Mouse (Mus musculus) neural tube, embryonic 15.5 days (tissue): ENCODE results near the gene Phospho2. TPM values are rescaled to one million over a fixed set of nuclear protein-coding genes. Genes with fewer than 3 reads are reported as not detected.

ENCODE experiments used
- ATAC-seq: fragments of 200-750 bp; cut with Nextera tagmentation; 2 replicates; pipeline ENCODE4 v1.8.0; 2017; ENCODE audit warnings: mild to moderate bottlenecking, moderate TSS enrichment, moderate library complexity; ENCODE audit not compliant: low FRiP score
- H3K27ac ChIP-seq: fragments of 300-500 bp; sonication (generic); replicated peaks from 2 replicates; pipeline ENCODE4 v1.5.1; 2015; ENCODE audit warnings: mild to moderate bottlenecking, inconsistent platforms
- H3K27me3 ChIP-seq: fragments of 300-500 bp; sonication (generic); replicated peaks from 2 replicates; pipeline ENCODE4 v1.6.1; 2015; ENCODE audit warnings: inconsistent platforms
- H3K36me3 ChIP-seq: fragments of 300-500 bp; sonication (generic); 2 replicates; pipeline ENCODE4 v1.6.1; 2015; ENCODE audit warnings: inconsistent platforms
- H3K4me1 ChIP-seq: fragments of 300-500 bp; sonication (generic); 2 replicates; pipeline ENCODE4 v1.6.1; 2015; ENCODE audit warnings: inconsistent platforms
- H3K4me2 ChIP-seq: fragments of 300-500 bp; sonication (generic); 2 replicates; pipeline ENCODE4 v1.6.1; 2015; ENCODE audit warnings: inconsistent platforms, mild to moderate bottlenecking, moderate library complexity
- H3K4me3 ChIP-seq: fragments of 300-500 bp; sonication (generic); replicated peaks from 2 replicates; pipeline ENCODE4 v1.5.1; 2015; ENCODE audit warnings: mild to moderate bottlenecking, inconsistent platforms
- H3K9ac ChIP-seq: fragments of 300-500 bp; sonication (generic); replicated peaks from 2 replicates; pipeline ENCODE4 v1.6.1; 2015; ENCODE audit warnings: mild to moderate bottlenecking, inconsistent platforms
- H3K9me3 ChIP-seq: fragments of 300-500 bp; sonication (generic); replicated peaks from 2 replicates; pipeline ENCODE4 v1.6.1; 2016; ENCODE audit warnings: inconsistent platforms
- WGBS: fragments of 180-500 bp; shearing (Covaris S2); methylation state at CpG from one replicate; pipeline ENCODE4 v1.1.7; 2015; ENCODE audit warnings: mixed read lengths; 5-methylcytosine and 5-hydroxymethylcytosine counted together
- polyA plus RNA-seq: library from polyadenylated mRNA; unstranded; fragments of >200 nt; fragmentation: Nextera tagmentation; extraction: Ambion mirVana; gene quantifications from 2 replicates; pipeline ENCODE4 v1.2.1, GENCODE M21; 2015

Phospho2 gene
- polyA plus RNA-seq, 1 experiment from 2014 or later, result 35.0 TPM

DNA sequence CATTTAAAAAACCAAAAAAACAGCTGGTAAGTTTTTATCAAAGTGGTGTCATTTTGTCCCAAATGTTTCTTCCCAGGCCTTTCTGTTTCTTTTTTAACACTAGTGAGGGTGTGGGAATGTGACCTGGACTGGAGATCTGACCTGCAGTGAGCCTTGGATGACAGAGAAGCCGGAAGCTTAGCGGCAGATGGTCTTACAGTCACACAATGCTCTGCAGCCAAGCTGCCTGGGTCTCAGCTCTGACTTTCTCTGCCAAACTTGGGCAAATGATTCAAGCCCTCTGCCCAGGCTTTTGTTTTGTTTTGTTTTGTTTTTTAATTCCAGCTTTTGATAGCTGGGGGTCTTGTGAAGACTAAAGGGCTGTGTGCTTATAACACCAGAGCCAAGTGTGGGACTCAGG lies 37.0 kb downstream of the Phospho2 start:
- Histone ChIP-seq H3K9ac (no peak overlapping the region), H3K4me3 (no peak overlapping the region), H3K36me3 (peaks cover 28% of the 10 kb centered on the region), H3K27ac (peak overlapping the region; percentile 49), H3K27me3 (no peaks in the 10 kb centered on the region), H3K9me3 (no peaks in the 10 kb centered on the region), H3K4me1 (peaks cover 45% of the 10 kb centered on the region), H3K4me2 (peak overlapping the region; percentile 9; the same call in 1 of the 2 replicates)
- 53% methylated on average over 2 of the region's 2 CpGs for WGBS
- no peak for ATAC-seq

DNA sequence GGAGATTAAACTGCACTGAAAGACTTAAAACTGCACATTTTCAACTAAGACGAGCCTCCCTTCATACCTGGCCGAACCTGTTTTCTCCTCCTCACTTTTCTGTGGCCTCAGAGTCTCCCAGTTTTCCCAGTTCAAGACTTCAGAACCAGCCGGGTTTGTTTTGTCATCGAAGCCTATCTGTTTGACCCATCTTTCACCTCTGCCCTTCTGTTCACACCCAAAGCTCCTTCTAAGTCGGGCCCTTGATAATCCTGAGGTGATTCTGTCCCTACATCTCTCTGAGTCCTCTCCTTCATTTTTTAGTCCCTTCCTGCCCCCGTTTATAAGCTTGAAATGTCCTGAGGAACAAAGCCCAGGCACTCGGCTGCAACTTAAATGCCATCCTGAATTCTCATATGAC lies 38.6 kb downstream of the Phospho2 start:
- Histone ChIP-seq H3K4me1 (peaks cover 35% of the 10 kb centered on the region), H3K4me2 (no peak overlapping the region), H3K9ac (no peak overlapping the region), H3K27ac (no peak overlapping the region), H3K9me3 (no peaks in the 10 kb centered on the region), H3K36me3 (peaks cover 38% of the 10 kb centered on the region), H3K27me3 (no peaks in the 10 kb centered on the region), H3K4me3 (no peak overlapping the region)
- no peak for ATAC-seq
- WGBS, result 53% methylated on average over 7 of the region's 7 CpGs

DNA sequence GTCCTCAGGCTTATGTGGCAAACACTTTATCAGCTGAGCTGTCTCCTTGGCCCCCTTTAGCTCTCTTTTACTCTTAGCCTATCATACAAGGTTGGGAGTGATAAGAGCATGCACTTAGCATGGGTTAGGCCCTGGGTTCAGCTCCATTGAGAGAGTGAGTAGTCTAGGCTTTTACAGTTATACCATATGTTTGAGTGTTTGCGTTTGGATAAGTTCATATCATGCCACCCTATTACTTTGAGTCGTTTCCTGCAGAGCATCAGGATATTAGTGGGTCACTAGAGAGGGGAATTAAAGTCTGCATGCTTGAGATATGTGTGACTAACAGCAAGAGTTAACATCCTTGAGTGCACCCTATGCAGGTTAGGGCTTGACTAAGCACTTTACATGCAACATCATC lies 40.3 kb downstream of the Phospho2 start:
- Histone ChIP-seq H3K36me3 (peaks cover 51% of the 10 kb centered on the region), H3K9ac (no peak overlapping the region), H3K27me3 (no peaks in the 10 kb centered on the region), H3K27ac (no peak overlapping the region), H3K4me2 (no peak overlapping the region), H3K4me1 (peaks cover 24% of the 10 kb centered on the region), H3K4me3 (no peak overlapping the region), H3K9me3 (no peaks in the 10 kb centered on the region)
- no peak for ATAC-seq
- WGBS, result 96% methylated on average over 2 of the region's 2 CpGs

DNA sequence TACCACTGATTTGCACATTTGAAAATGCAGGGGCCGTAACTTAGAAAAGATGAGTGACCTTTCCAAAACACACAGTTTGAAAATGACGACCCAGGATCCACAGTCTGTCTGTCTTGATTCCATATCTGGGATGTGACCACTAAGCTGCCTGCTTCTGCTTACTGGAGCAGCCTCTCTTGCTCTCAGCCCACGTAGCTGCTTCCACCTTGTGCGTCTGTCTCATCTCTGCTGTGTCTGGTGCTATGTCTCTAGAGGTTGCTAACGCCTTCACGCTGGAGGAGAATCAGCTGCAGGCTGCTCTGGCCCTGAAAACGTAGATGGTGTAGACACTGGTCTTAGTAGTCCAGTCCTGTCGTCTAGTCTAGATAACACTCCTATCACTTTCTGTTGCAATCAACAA lies 40.7 kb downstream of the Phospho2 start:
- Histone ChIP-seq H3K27ac (no peak overlapping the region), H3K4me1 (peaks cover 20% of the 10 kb centered on the region), H3K27me3 (no peaks in the 10 kb centered on the region), H3K9ac (no peak overlapping the region), H3K9me3 (no peaks in the 10 kb centered on the region), H3K4me3 (no peak overlapping the region), H3K36me3 (peaks cover 54% of the 10 kb centered on the region), H3K4me2 (no peak overlapping the region)
- WGBS, result 93% methylated on average over 8 of the region's 8 CpGs
- no peak for ATAC-seq

DNA sequence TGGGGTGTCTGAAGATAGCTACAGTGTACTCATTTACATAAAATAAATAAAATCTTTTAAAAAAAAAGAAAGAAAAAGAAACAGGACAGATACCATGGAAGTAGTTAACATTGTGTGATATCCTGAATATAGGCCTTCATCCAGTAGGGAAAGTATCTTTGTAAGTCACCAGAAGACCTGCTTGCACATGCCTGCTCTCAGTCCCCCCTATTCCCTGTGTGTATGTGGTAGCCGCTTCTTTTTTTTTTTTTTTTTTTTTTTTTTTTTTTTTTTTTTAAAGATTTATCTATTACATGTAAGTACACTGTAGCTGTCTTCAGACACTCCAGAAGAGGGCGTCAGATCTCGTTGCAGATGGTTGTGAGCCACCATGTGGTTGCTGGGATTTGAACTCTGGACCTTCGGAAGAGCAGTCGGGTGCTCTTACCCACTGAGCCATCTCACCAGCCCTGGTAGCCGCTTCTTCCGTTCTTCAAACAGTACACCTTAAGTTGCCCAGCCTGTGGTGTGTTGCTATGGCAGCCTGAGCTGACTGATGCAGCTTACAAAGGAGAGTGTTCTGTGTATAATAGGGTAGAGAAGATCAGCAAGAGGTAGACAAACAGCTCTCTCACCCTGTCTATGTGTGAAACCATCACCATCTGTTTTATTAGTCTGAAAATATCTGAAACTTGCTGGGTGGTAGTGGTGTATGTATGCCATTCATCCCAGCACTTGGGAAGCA lies 48.0 kb downstream of the Phospho2 start:
- no peaks in the 10 kb centered on the region for H3K27me3 ChIP-seq
- H3K36me3 ChIP-seq, result peaks cover 39% of the 10 kb centered on the region
- H3K9ac ChIP-seq, result no peak overlapping the region
- no peak overlapping the region for H3K4me3 ChIP-seq
- no peaks in the 10 kb centered on the region for H3K9me3 ChIP-seq
- no peak overlapping the region for H3K4me2 ChIP-seq
- WGBS, result 71% methylated on average over 7 of the region's 7 CpGs
- no peak overlapping the region for H3K27ac ChIP-seq
- no peak for ATAC-seq
- H3K4me1 ChIP-seq, result no peaks in the 10 kb centered on the region

DNA sequence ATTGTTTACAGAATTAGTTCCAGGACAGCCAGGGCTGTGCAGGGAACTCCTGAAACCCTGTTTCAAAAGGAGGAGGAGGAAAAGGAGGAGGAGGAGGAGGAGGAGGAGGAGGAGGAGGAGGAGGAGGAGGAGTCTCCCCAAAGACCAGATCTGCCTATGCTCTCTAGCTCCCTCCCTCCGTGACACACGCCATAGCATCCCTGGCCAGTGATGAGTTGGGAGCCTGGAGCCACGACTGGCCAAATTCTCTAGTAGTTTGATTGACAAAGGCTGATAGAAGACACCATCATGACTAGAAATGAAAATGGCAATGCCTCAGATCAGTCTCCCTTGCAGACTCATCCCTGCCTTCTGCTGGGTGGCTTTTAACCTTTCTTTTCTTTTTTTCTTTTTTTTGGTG lies 48.6 kb downstream of the Phospho2 start:
- no peak overlapping the region for H3K4me2 ChIP-seq
- no peaks in the 10 kb centered on the region for H3K4me1 ChIP-seq
- ATAC-seq, result no peak
- no peaks in the 10 kb centered on the region for H3K27me3 ChIP-seq
- H3K27ac ChIP-seq, result no peak overlapping the region
- no peak overlapping the region for H3K4me3 ChIP-seq
- no peaks in the 10 kb centered on the region for H3K9me3 ChIP-seq
- H3K36me3 ChIP-seq, result peaks cover 33% of the 10 kb centered on the region
- no peak overlapping the region for H3K9ac ChIP-seq
- 51% methylated on average over 3 of the region's 3 CpGs for WGBS

DNA sequence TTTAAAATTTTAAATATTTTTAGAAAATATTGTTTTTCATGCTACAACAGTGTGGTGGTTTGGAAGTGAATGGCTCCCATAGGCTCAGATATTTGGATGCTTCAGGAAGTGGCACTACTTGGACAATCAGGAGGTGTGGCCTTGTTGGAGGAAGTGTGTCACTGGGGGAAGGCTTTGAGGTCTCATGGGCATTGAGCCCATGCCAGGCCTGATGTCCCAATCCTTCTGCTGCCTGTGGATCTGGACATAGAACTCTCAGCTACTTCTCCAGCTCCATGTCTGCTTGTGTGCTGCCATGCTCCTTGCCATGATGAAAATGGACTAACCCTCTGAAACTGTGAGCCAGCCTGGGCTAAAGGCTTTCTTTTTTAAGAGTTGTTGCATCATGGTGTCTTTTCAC lies 49.3 kb downstream of the Phospho2 start:
- Histone ChIP-seq H3K27me3 (no peaks in the 10 kb centered on the region), H3K27ac (no peak overlapping the region), H3K4me2 (no peak overlapping the region), H3K4me3 (no peak overlapping the region), H3K4me1 (no peaks in the 10 kb centered on the region), H3K9me3 (no peaks in the 10 kb centered on the region), H3K9ac (no peak overlapping the region), H3K36me3 (peaks cover 26% of the 10 kb centered on the region)
- no peak for ATAC-seq

DNA sequence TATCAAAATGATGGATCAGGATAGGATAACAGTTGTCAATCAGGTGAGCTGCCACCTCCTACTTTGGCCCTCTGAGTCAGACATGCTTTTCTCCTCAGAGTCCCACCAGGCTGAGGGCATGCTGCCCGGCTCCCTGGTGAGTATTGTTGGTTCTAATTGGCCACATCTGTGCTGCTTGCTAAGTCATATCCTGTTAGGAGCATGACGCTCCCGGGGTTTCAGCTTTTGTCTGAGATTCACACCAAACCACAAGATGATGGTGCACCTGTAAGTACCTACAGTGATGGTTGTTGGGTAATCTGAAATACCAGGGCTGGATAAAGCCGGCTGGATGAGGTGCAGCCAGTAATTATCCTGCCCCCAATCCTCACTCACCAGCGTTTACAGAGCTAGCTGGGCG lies 50.8 kb downstream of the Phospho2 start:
- H3K9ac ChIP-seq, result no peak overlapping the region
- no peak overlapping the region for H3K4me2 ChIP-seq
- H3K9me3 ChIP-seq, result no peaks in the 10 kb centered on the region
- peaks cover 14% of the 10 kb centered on the region for H3K36me3 ChIP-seq
- whole genome bisulfite sequencing, result 24% methylated on average over 6 of the region's 6 CpGs
- H3K27ac ChIP-seq, result 0 out of 2 replicates have a peak overlapping the region, but pooled peaks have one; percentile 5
- H3K4me1 ChIP-seq, result no peaks in the 10 kb centered on the region
- no peak for ATAC-seq
- no peaks in the 10 kb centered on the region for H3K27me3 ChIP-seq
- no peak overlapping the region for H3K4me3 ChIP-seq

DNA sequence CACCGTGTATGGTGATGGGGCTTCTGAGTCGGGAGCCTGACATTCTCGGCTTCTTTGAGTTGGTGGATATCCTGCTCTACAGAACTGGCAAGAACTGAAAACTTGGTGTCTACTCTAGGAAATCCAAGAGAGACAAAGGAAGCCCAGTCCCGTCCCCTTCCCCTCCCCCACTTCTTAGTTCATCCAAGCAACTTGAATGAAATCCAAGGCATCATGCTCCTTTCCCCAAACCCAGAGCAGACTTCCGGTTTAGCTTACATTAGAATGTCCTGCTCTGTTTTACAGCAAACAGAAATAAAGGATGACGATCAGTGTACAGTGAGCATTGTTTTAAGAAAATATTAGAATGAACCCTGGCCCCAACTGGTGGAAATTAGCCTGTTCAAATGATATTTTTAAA lies 59.8 kb downstream of the Phospho2 start:
- no peak overlapping the region for H3K9ac ChIP-seq
- WGBS, result 75% methylated on average over 6 of the region's 6 CpGs

More for the DNA sequence above, 59.8 kb downstream of the Phospho2 start:
- H3K4me3 ChIP-seq, result no peak overlapping the region
- no peak overlapping the region for H3K27ac ChIP-seq
- no peaks in the 10 kb centered on the region for H3K36me3 ChIP-seq
- no peaks in the 10 kb centered on the region for H3K4me1 ChIP-seq
- H3K27me3 ChIP-seq, result no peaks in the 10 kb centered on the region
- H3K9me3 ChIP-seq, result no peaks in the 10 kb centered on the region
- no peak for ATAC-seq
- H3K4me2 ChIP-seq, result no peak overlapping the region

Other genes with a start within 250 kb of the Phospho2 start
- 0.46 and 0.66 TPM in 2 replicates for gene Lrp2, start 203.6 kb upstream of the Phospho2 start, polyA plus RNA-seq
- 23.9 and 26.0 TPM in 2 replicates for gene Bbs5, start 142.5 kb upstream of the Phospho2 start, polyA plus RNA-seq
- 2.1 and 2.2 TPM in 2 replicates for gene Klhl41, start 119.5 kb upstream of the Phospho2 start, polyA plus RNA-seq
- gene Fastkd1, start 76.1 kb upstream of the Phospho2 start, polyA plus RNA-seq, result 14.9 and 15.0 TPM in 2 replicates
- 133 and 136 TPM in 2 replicates for gene Ppig, start 67.1 kb upstream of the Phospho2 start, polyA plus RNA-seq
- gene Ccdc173, start within 50 bp of the Phospho2 start, polyA plus RNA-seq, result 1.9 and 2.2 TPM in 2 replicates
- gene Klhl23, start 32.3 kb downstream of the Phospho2 start, polyA plus RNA-seq, result 88.3 and 96.9 TPM in 2 replicates
- gene Ssb, start 71.9 kb downstream of the Phospho2 start, polyA plus RNA-seq, result 263 and 279 TPM in 2 replicates
- gene Mettl5, start 96.0 kb downstream of the Phospho2 start, polyA plus RNA-seq, result 30.3 and 34.6 TPM in 2 replicates
- gene Ubr3, start 107.6 kb downstream of the Phospho2 start, polyA plus RNA-seq, result 15.2 and 17.7 TPM in 2 replicates
- gene Myo3b, start 249.5 kb downstream of the Phospho2 start, polyA plus RNA-seq, result 0.19 and 0.22 TPM in 2 replicates